ENCODE assay signal across 18 mouse cellular contexts in the genomic region with DNA sequence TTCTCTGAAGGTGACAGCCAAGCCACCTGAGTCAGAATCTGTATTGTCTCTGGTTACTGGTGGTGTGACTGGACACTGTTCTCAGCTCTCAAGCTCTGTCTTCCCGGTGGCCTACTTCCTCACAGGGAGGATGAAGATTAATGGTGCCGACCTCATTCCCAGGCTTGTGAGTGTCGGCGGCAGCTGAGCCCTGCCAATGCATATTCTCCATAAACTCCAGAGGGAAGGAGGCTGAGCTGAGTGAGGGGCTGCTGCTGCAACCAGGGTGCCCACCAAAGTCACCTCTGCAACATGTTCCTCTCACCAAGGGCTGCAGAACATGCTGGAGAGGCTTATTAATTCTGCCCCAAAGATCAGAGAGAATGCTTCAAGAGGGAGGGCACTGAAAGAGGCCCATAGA. TPM values are rescaled to one million over a fixed set of nuclear protein-coding genes. Genes with fewer than 3 reads are reported as not detected.
DNase-seq lines count a peak whose midpoint lies in the region; ATAC-seq and TF ChIP-seq lines count a peak whose summit lies in the region.
"Had no signal": no experiment of that assay in that cellular context is flagged by ENCODE, and none has a peak within 500 bp of the region (broad histone marks: within the 10 kb centered on the region; RNA-seq: fewer than 3 reads in every experiment).

No protein-coding gene starts in this region.

- no peaks in the 10 kb centered on the region for H3K9me3 ChIP-seq in forebrain, embryonic 13.5 days (replicated peaks)
- no peaks in the 10 kb centered on the region for H3K9me3 ChIP-seq in hindbrain, postnatal 0 days (ENCODE audit: low read length)
- no peaks in the 10 kb centered on the region for H3K9me3 ChIP-seq in neural tube, embryonic 11.5 days (ENCODE audit: control insufficient read depth, low read length)

- H3K9ac ChIP-seq in forebrain, embryonic 13.5 days, result peak overlapping the region; percentile 61
- H3K9ac ChIP-seq in hindbrain, postnatal 0 days (replicated peaks; ENCODE audit: low read length), result peak overlapping the region; percentile 25; the same call in 1 of the 2 replicates
- peak overlapping the region; percentile 19; the same call in 1 of the 2 replicates for H3K9ac ChIP-seq in neural tube, embryonic 11.5 days (ENCODE audit: low read length)

- peak; percentile 28 for ATAC-seq in forebrain, embryonic 13.5 days
- ATAC-seq in hindbrain, postnatal 0 days, result peak; percentile 31; the same call in 1 of the 2 replicates
- peak; percentile 45; the same call in 1 of the 2 replicates for ATAC-seq in neural tube, embryonic 11.5 days (ENCODE audit: insufficient read depth, low FRiP score, low TSS enrichment)
- ATAC-seq: intestine, postnatal 0 days had no signal

- DNase-seq in cerebellum, adult 2 months, result no peak
- DNase-seq in cerebellum, adult 11 months, result no peak
- peak; percentile 59 for DNase-seq in hindbrain, postnatal 0 days (ENCODE audit: low spot score)
- DNase-seq in neural tube, embryonic 11.5 days (ENCODE audit: low spot score), result peak; percentile 60
- no peak for DNase-seq in B cell, adult 2 months
- DNase-seq in left cerebral cortex, adult 18-20 months (ENCODE audit: low spot score in 2 of 2), result no peak
- DNase-seq in right cerebral cortex, postnatal 36 days (ENCODE audit: low spot score in 2 of 2), result no peak
- DNase-seq: cerebellum, adult 9-10 months; gastrocnemius, postnatal 14 days; thymus, adult 18-20 months had no signal

- no peak for TF ChIP-seq CTCF in cerebellum, adult 2 months (IDR thresholded peaks at IDR 0.05; ENCODE audit: borderline replicate concordance, insufficient read depth, low read depth, low read length)
- no peak for TF ChIP-seq CTCF in hindbrain, postnatal 0 days (IDR thresholded peaks at IDR 0.05; ENCODE audit: low read depth)

- no peaks in the 10 kb centered on the region for H3K36me3 ChIP-seq in forebrain, embryonic 13.5 days (ENCODE audit: poor library complexity, severe bottlenecking)
- H3K36me3 ChIP-seq in hindbrain, postnatal 0 days (ENCODE audit: insufficient read depth, low read length), result no peaks in the 10 kb centered on the region
- no peaks in the 10 kb centered on the region for H3K36me3 ChIP-seq in neural tube, embryonic 11.5 days (ENCODE audit: control insufficient read depth, insufficient read depth, low read length)

- H3K4me1 ChIP-seq in cerebellum, adult 2 months (ENCODE audit: control insufficient read depth, insufficient read depth, low read length), result peaks cover 16% of the 10 kb centered on the region
- H3K4me1 ChIP-seq in forebrain, embryonic 13.5 days, result peaks cover 71% of the 10 kb centered on the region
- peaks cover 32% of the 10 kb centered on the region for H3K4me1 ChIP-seq in hindbrain, postnatal 0 days (ENCODE audit: insufficient read depth, low read length)
- H3K4me1 ChIP-seq in neural tube, embryonic 11.5 days (ENCODE audit: control insufficient read depth, insufficient read depth, low read length), result peaks cover 28% of the 10 kb centered on the region

- H3K27me3 ChIP-seq in cerebellum, adult 2 months (ENCODE audit: control insufficient read depth, insufficient read depth, low read length), result no peaks in the 10 kb centered on the region
- no peaks in the 10 kb centered on the region for H3K27me3 ChIP-seq in forebrain, embryonic 13.5 days
- no peaks in the 10 kb centered on the region for H3K27me3 ChIP-seq in hindbrain, postnatal 0 days (ENCODE audit: insufficient read depth, low read length)
- H3K27me3 ChIP-seq in neural tube, embryonic 11.5 days (ENCODE audit: control insufficient read depth, insufficient read depth, low read length), result no peaks in the 10 kb centered on the region

- H3K27ac ChIP-seq in cerebellum, adult 2 months (ENCODE audit: insufficient read depth, low read length), result peak overlapping the region; percentile 23; the same call in 1 of the 2 replicates
- peak overlapping the region; percentile 98 for H3K27ac ChIP-seq in forebrain, embryonic 13.5 days
- H3K27ac ChIP-seq in hindbrain, postnatal 0 days, result peak overlapping the region; percentile 85
- peak overlapping the region; percentile 88 for H3K27ac ChIP-seq in neural tube, embryonic 11.5 days (ENCODE audit: low read depth, low read length)

- WGBS in cerebellum, adult 2 months, result 28% methylated on average over 4 of the region's 4 CpGs
- WGBS in forebrain, embryonic 13.5 days, result 20% methylated on average over 4 of the region's 4 CpGs
- WGBS in hindbrain, postnatal 0 days, result 21% methylated on average over 4 of the region's 4 CpGs
- WGBS in neural tube, embryonic 11.5 days, result 26% methylated on average over 4 of the region's 4 CpGs

- TF ChIP-seq POLR2A in cerebellum, adult 2 months (IDR thresholded peaks at IDR 0.05; ENCODE audit: borderline replicate concordance, insufficient read depth, low read length), result no peak

- no peak overlapping the region for H3K4me3 ChIP-seq in cerebellum, adult 2 months (replicated peaks; ENCODE audit: insufficient read depth, low read depth, low read length)
- H3K4me3 ChIP-seq in forebrain, embryonic 13.5 days, result peak overlapping the region; percentile 9; the same call in 1 of the 2 replicates
- no peak overlapping the region for H3K4me3 ChIP-seq in hindbrain, postnatal 0 days (ENCODE audit: low read length)
- H3K4me3 ChIP-seq in neural tube, embryonic 11.5 days (ENCODE audit: low read depth, low read length), result no peak overlapping the region
- H3K4me3 ChIP-seq: erythroblast, embryonic 14.5 days had no signal

- H3K4me2 ChIP-seq in forebrain, embryonic 13.5 days, result peak overlapping the region; percentile 49
- peak overlapping the region; percentile 30; the same call in 1 of the 2 replicates for H3K4me2 ChIP-seq in hindbrain, postnatal 0 days (ENCODE audit: low read depth, low read length)
- peak overlapping the region; percentile 15 for H3K4me2 ChIP-seq in neural tube, embryonic 11.5 days (ENCODE audit: low read depth)

RNA-seq across cellular contexts. Expression of gene Add2, which starts 24.1 kb away (rescaled TPM):
- polyA plus RNA-seq in cerebellum, adult 2 months (2012; rRNA removed), result 54.9 and 56.2 TPM in 2 replicates
- polyA plus RNA-seq in forebrain, embryonic 13.5 days (2015; fragmentation: Nextera tagmentation; extraction: Ambion mirVana), result 155 and 172 TPM in 2 replicates
- 132 and 149 TPM in 2 replicates for total RNA-seq in hindbrain, postnatal 0 days (2014; rRNA removed)
- polyA plus RNA-seq in hindbrain, postnatal 0 days (2015; fragmentation: Nextera tagmentation; extraction: Ambion mirVana), result 84.6 and 90.0 TPM in 2 replicates
- 65.8 and 67.0 TPM in 2 replicates for polyA plus RNA-seq in neural tube, embryonic 11.5 days (2014; fragmentation: Nextera tagmentation; extraction: Ambion mirVana)
- total RNA-seq in left cerebral cortex, adult 18-20 months (2021), result 100 to 1,000 TPM; 199 to 218 TPM

RNA-seq across cellular contexts. Expression of gene Figla, which starts 36.6 kb away (rescaled TPM):
- polyA plus RNA-seq in cerebellum, adult 2 months (2012; rRNA removed), result not detected in 2 replicates
- not detected in 2 replicates for polyA plus RNA-seq in forebrain, embryonic 13.5 days (2015; fragmentation: Nextera tagmentation; extraction: Ambion mirVana)
- not detected in 2 replicates for total RNA-seq in hindbrain, postnatal 0 days (2014; rRNA removed)
- polyA plus RNA-seq in hindbrain, postnatal 0 days (2015; fragmentation: Nextera tagmentation; extraction: Ambion mirVana), result not detected in 2 replicates
- polyA plus RNA-seq in neural tube, embryonic 11.5 days (2014; fragmentation: Nextera tagmentation; extraction: Ambion mirVana), result not detected in 2 replicates
- not detected for total RNA-seq in left cerebral cortex, adult 18-20 months (2021)
- total RNA-seq: gastrocnemius, postnatal 14 days had no signal
- polyA plus RNA-seq: erythroblast, embryonic 14.5 days; heart, postnatal 0 days; intestine, postnatal 0 days; large intestine, adult 2 months; limb, embryonic 11.5 days; liver, embryonic 16.5 days; spleen, adult 2 months had no signal

Comparison
In these comparisons a context has a peak if more than half of its experiments do, and no peak if none do; other contexts are left out.
1. DNase-seq: peak in hindbrain, postnatal 0 days (single experiment) and neural tube, embryonic 11.5 days (single experiment); none in cerebellum, adult 2 months (0 of 2), cerebellum, adult 11 months (single experiment), B cell, adult 2 months (0 of 2), left cerebral cortex, adult 18-20 months (0 of 2) and right cerebral cortex, postnatal 36 days (0 of 2).
2. H3K27ac ChIP-seq: peak in every context shown above with its lines; median percentile 98 in forebrain, embryonic 13.5 days; 88 in neural tube, embryonic 11.5 days; 85 in hindbrain, postnatal 0 days; 23 in cerebellum, adult 2 months.
3. Peak in every context shown above with its lines, with median percentiles within 50 percentile points of each other: ATAC-seq, H3K4me2 ChIP-seq and H3K9ac ChIP-seq.